Comparison of ENCODE assay signal across 1 mouse cellular context in the genomic region with DNA sequence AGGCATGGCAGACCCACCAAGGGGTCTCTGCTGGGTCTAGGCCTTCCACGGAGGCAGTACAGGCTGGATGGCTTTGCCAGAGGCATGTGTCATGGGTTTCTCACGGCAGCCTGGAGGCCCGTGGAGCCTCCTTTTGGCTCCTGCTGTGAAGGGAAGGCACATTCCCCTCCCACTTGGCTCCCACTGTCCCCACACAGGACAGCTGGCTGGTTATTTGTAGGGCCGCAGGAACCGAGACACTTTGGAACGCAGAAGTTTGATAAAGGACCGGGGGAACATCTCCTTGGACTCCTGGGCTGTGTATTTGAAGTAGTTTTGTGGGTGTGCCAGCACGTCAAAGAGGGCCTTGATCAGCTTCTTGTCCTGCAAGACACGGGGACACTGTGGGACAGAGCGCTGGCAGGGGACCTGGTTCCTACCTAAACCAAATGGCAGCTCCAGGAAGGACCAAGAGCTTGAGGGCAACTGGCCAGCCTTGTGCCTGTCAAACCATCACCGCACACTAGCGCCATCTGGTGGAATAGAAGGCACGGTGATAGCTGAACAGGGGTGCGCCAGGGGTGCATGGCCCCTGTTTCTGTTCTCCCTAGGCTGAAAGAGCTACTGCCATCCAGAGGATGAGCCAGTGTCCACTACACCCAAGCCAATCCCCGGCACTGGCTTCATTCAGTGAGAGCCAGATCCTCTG.
A peak's percentile ranks its signal among the peaks of the same experiment; 100 is the strongest.
TF ChIP-seq lines count a peak whose summit lies in the region.

No protein-coding gene starts in this region.

TF ChIP-seq in myocyte, 11 proteins besides CTCF, POLR2A, EP300 and RAD21:
- TF ChIP-seq MYOG (IDR thresholded peaks at IDR 0.05; ENCODE audit: control insufficient read depth in 1 of 3, insufficient read depth in 1 of 3, insufficient read length in 2 of 3, low read depth in 2 of 3) (peak in 2 of 3 experiments; percentile 6 to 40), MAX (IDR thresholded peaks at IDR 0.05; ENCODE audit: low read depth) (no peak), MYOD1 (IDR thresholded peaks at IDR 0.05; ENCODE audit: control insufficient read depth in 1 of 3, insufficient read length in 2 of 3, low read depth in 2 of 3) (peak in 1 of 3 experiments; percentile 53)
TF ChIP-seq in myocyte: peak in this region for 2.
